Mouse (Mus musculus) liver, postnatal 0 days (tissue): ENCODE measurements around the gene Cggbp1. TPM values are rescaled to one million over a fixed set of nuclear protein-coding genes. Genes with fewer than 3 reads are reported as not detected.
A peak's percentile ranks its signal among the peaks of the same experiment; 100 is the strongest.

ENCODE experiments used
- ATAC-seq: fragments of 200-750 bp; cut with Nextera tagmentation; 2 replicates; pipeline ENCODE4 v1.8.0; 2017; ENCODE audit warnings: mild to moderate bottlenecking, moderate library complexity
- DNase-seq: peaks from one replicate; pipeline ENCODE4 v3.0.0-alpha.2; 2016
- H3K27ac ChIP-seq: fragments of 300-500 bp; sonication (generic); 2 replicates; pipeline ENCODE4 v1.5.1; 2014; ENCODE audit warnings: antibody characterized with exemption, moderate library complexity, mild to moderate bottlenecking, low read depth
- H3K27me3 ChIP-seq: fragments of 300-500 bp; sonication (generic); 2 replicates; pipeline ENCODE4 v1.6.1; 2014; ENCODE audit warnings: low read length, control low read depth, mixed read lengths; ENCODE audit not compliant: insufficient read depth
- H3K36me3 ChIP-seq: fragments of 300-500 bp; sonication (generic); replicated peaks from 2 replicates; pipeline ENCODE4 v1.6.1; 2014; ENCODE audit warnings: mild to moderate bottlenecking, control low read depth, low read length, moderate library complexity, mixed read lengths; ENCODE audit not compliant: insufficient read depth
- H3K4me1 ChIP-seq: fragments of 300-500 bp; sonication (generic); 2 replicates; pipeline ENCODE4 v1.6.1; 2014; ENCODE audit warnings: antibody characterized with exemption, mild to moderate bottlenecking, control low read depth; ENCODE audit not compliant: insufficient read depth
- H3K4me2 ChIP-seq: fragments of 300-500 bp; sonication (generic); 2 replicates; pipeline ENCODE4 v1.6.1; 2014; ENCODE audit warnings: low read depth, mild to moderate bottlenecking, low read length, moderate library complexity, mixed read lengths
- H3K4me3 ChIP-seq: fragments of 300-500 bp; sonication (generic); 2 replicates; pipeline ENCODE4 v1.5.1; 2014; ENCODE audit warnings: low read depth, low read length
- H3K9ac ChIP-seq: fragments of 300-500 bp; sonication (generic); replicated peaks from 2 replicates; pipeline ENCODE4 v1.6.1; 2014; ENCODE audit warnings: mild to moderate bottlenecking, moderate library complexity
- H3K9me3 ChIP-seq: fragments of 300-500 bp; sonication (generic); 2 replicates; pipeline ENCODE4 v1.6.1; 2016; ENCODE audit warnings: mild to moderate bottlenecking, control low read depth, low read length, mixed read lengths
- CTCF ChIP-seq: sonication (generic); IDR thresholded peaks from 2 replicates; pipeline ENCODE4 v1.5.1; 2016; ENCODE audit warnings: antibody characterized with exemption, low read depth
- EP300 ChIP-seq: IDR thresholded peaks from 2 replicates; pipeline ENCODE4 v1.6.1; 2016; ENCODE audit warnings: antibody characterized with exemption, low read depth, mild to moderate bottlenecking
- whole genome bisulfite sequencing: fragments of 180-500 bp; shearing (Covaris S2); extraction: QIAGEN DNeasy Blood & Tissue Kit; methylation state at CpG from one replicate; pipeline ENCODE4 v1.1.7; 2014; ENCODE audit not compliant: insufficient replicate concordance; 5-methylcytosine and 5-hydroxymethylcytosine counted together
- polyA plus RNA-seq: library from polyadenylated mRNA; unstranded; fragments of >200 nt; fragmentation: Nextera tagmentation; extraction: Ambion mirVana; gene quantifications from 2 replicates; pipeline ENCODE4 v1.2.1, GENCODE M21; 2015

Gene Cggbp1
- polyA plus RNA-seq, 1 experiment from 2014 or later: 23.8 TPM

- H3K4me1 ChIP-seq: no peaks in the 10 kb centered on the region
- WGBS: 22% methylated on average over 3 of the region's 3 CpGs
- H3K36me3 ChIP-seq: no peaks in the 10 kb centered on the region
- no peak overlapping the region for H3K27ac ChIP-seq
- H3K27me3 ChIP-seq: no peaks in the 10 kb centered on the region
- DNase-seq: no peak
- no peak for ATAC-seq
- H3K9me3 ChIP-seq: no peaks in the 10 kb centered on the region
- peak; percentile 43 for TF ChIP-seq CTCF
- no peak for TF ChIP-seq EP300
- H3K9ac ChIP-seq: no peak overlapping the region
- H3K4me2 ChIP-seq: no peak overlapping the region
- no peak overlapping the region for H3K4me3 ChIP-seq
These were observed 55.3 kb downstream of the Cggbp1 start for GRCm38 (mm10) chr16:64907112-64907511.

- 85% methylated on average over 10 of the region's 10 CpGs for WGBS
- no peak for DNase-seq
- no peak for ATAC-seq
- no peak overlapping the region for H3K4me3 ChIP-seq
- no peak overlapping the region for H3K4me2 ChIP-seq
- H3K27ac ChIP-seq: no peak overlapping the region
- TF ChIP-seq EP300 (no peak), CTCF (no peak)
- no peaks in the 10 kb centered on the region for H3K4me1 ChIP-seq
- no peak overlapping the region for H3K9ac ChIP-seq
- H3K9me3 ChIP-seq: no peaks in the 10 kb centered on the region
- no peaks in the 10 kb centered on the region for H3K27me3 ChIP-seq
- H3K36me3 ChIP-seq: no peaks in the 10 kb centered on the region
These were observed 57.0 kb downstream of the Cggbp1 start for GRCm38 (mm10) chr16:64908747-64909146.

Other genes starting within 250 kb of the Cggbp1 start
- not detected in 2 replicates for gene Csnka2ip, start 249.6 kb upstream of the Cggbp1 start, polyA plus RNA-seq
- gene 4930453N24Rik, start 80.8 kb upstream of the Cggbp1 start, polyA plus RNA-seq: 10.0 and 10.5 TPM in 2 replicates
- 2.1 TPM in 2 replicates for gene Zfp654, start 344 bp upstream of the Cggbp1 start, polyA plus RNA-seq